Mouse (Mus musculus) right cerebral cortex, postnatal 25 days (tissue): ENCODE data around the gene Vmn1r119.
"Not testable (repeated sequence)": the region's sequence is repeated elsewhere in the genome, so short reads cannot be mapped to it uniquely, and the experiment has no call there.

Experiments used
- DNase-seq: peaks from one replicate; pipeline ENCODE4 v3.0.0; 2022

The Vmn1r119 gene

GRCm38 (mm10) chr7:21012355-21012754, at the start of gene Vmn1r119:
Gene Vmn1r119, minus strand, starts transcription at chr7:21012455.
- DNase-seq, result not testable (repeated sequence)

GRCm38 (mm10) chr7:21053684-21054083, 41.4 kb upstream of the Vmn1r119 start, which contains the start of gene Vmn1r120:
Gene Vmn1r120, minus strand, starts transcription at chr7:21053784.
- not testable (repeated sequence) for DNase-seq
